Mouse (Mus musculus) forebrain, embryonic 16.5 days (tissue): Measurements from ENCODE around the gene Gm9837. TPM values are rescaled to one million over a fixed set of nuclear protein-coding genes. Genes with fewer than 3 reads are reported as not detected.
A peak's percentile ranks its signal among the peaks of the same experiment; 100 is the strongest.

ENCODE experiments used
- ATAC-seq: fragments of 200-750 bp; cut with Nextera tagmentation; 2 replicates; pipeline ENCODE4 v1.8.0; 2017; ENCODE audit warnings: mild to moderate bottlenecking, moderate library complexity
- H3K27ac ChIP-seq: fragments of 300-500 bp; sonication (generic); 2 replicates; pipeline ENCODE4 v1.5.1; 2014; ENCODE audit warnings: low read length, control low read depth
- H3K27me3 ChIP-seq: fragments of 300-500 bp; sonication (generic); replicated peaks from 2 replicates; pipeline ENCODE4 v1.6.1; 2014; ENCODE audit warnings: low read length; ENCODE audit not compliant: control insufficient read depth, insufficient read depth
- H3K36me3 ChIP-seq: fragments of 300-500 bp; sonication (generic); 2 replicates; pipeline ENCODE4 v1.6.1; 2014; ENCODE audit not compliant: control insufficient read depth, insufficient read depth
- H3K4me1 ChIP-seq: fragments of 300-500 bp; sonication (generic); replicated peaks from 2 replicates; pipeline ENCODE4 v1.6.1; 2014; ENCODE audit warnings: low read length; ENCODE audit not compliant: control insufficient read depth, insufficient read depth
- H3K4me2 ChIP-seq: fragments of 300-500 bp; sonication (generic); 2 replicates; pipeline ENCODE4 v1.6.1; 2014; ENCODE audit warnings: mild to moderate bottlenecking, low read length, control low read depth
- H3K4me3 ChIP-seq: fragments of 300-500 bp; sonication (generic); replicated peaks from 2 replicates; pipeline ENCODE4 v1.5.1; 2014; ENCODE audit warnings: mild to moderate bottlenecking, low read length, control low read depth
- H3K9ac ChIP-seq: fragments of 300-500 bp; sonication (generic); replicated peaks from 2 replicates; pipeline ENCODE4 v1.6.1; 2014; ENCODE audit warnings: low read depth, low read length, control low read depth
- H3K9me3 ChIP-seq: fragments of 300-500 bp; sonication (generic); 2 replicates; pipeline ENCODE4 v1.6.1; 2016; ENCODE audit warnings: low read length; ENCODE audit not compliant: control insufficient read depth
- WGBS: fragments of 180-500 bp; shearing (Covaris S2); extraction: QIAGEN DNeasy Blood & Tissue Kit; methylation state at CpG from one replicate; pipeline ENCODE4 v1.1.7; 2014; 5-methylcytosine and 5-hydroxymethylcytosine counted together
- polyA plus RNA-seq: library from polyadenylated mRNA; unstranded; fragments of >200 nt; fragmentation: Nextera tagmentation; extraction: Ambion mirVana; gene quantifications from 2 replicates; pipeline ENCODE4 v1.2.1, GENCODE M21; 2015

Gene Gm9837
- polyA plus RNA-seq, 1 experiment from 2014 or later: not detected

DNA sequence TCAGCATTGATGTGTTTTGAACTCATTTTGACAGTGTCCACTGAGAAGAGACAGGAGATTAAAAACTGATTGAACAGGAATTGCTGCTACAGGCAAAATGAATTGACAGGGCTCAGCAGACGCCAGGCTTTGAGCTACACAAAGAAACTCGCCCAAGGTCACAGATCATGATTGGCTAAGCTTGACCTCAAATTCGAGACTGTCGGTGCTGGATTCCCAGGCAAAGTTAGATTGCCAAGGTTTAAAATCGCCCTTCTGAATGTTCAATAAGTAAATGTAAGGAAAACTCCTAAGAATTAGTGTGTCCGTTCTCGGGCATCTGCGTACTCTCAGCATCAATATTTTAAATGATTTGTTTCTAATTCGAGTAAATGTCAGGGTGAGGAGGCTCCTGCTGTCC, 19.1 kb upstream of the Gm9837 start:
- no peak for ATAC-seq
- no peak overlapping the region for H3K9ac ChIP-seq
- no peak overlapping the region for H3K4me3 ChIP-seq
- no peaks in the 10 kb centered on the region for H3K36me3 ChIP-seq
- no peaks in the 10 kb centered on the region; the same call in 1 of the 2 replicates for H3K27me3 ChIP-seq
- peaks cover 4% of the 10 kb centered on the region; the same call in 1 of the 2 replicates for H3K4me1 ChIP-seq
- H3K27ac ChIP-seq: no peak overlapping the region
- H3K4me2 ChIP-seq: no peak overlapping the region
- WGBS: 61% methylated on average over 9 of the region's 9 CpGs
- no peaks in the 10 kb centered on the region for H3K9me3 ChIP-seq

DNA sequence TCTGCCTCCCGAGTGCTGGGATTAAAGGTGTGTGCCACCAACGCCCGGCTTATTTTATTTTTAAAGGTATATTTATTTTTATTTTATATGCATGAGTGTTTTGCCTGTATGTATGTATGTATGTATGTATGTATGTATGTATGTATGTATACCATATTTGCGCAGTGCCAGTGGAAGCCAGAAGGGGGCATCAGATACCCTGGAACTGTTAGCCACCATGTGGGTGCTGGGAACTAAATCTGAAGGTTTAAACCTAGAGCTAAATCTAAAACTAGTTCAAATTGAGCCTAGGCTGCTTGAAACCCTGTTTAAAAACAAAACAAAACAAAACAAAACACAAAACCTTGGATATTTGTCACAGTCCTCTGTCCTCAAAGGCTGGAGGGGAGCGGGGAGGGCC, 18.7 kb upstream of the Gm9837 start:
- H3K4me1 ChIP-seq: peaks cover 4% of the 10 kb centered on the region; the same call in 1 of the 2 replicates
- no peaks in the 10 kb centered on the region for H3K36me3 ChIP-seq
- no peak overlapping the region for H3K4me3 ChIP-seq
- no peak overlapping the region for H3K4me2 ChIP-seq
- no peaks in the 10 kb centered on the region; the same call in 1 of the 2 replicates for H3K27me3 ChIP-seq
- H3K9ac ChIP-seq: no peak overlapping the region
- H3K27ac ChIP-seq: no peak overlapping the region
- H3K9me3 ChIP-seq: no peaks in the 10 kb centered on the region
- 93% methylated on average over 5 of the region's 5 CpGs for WGBS
- no peak for ATAC-seq

DNA sequence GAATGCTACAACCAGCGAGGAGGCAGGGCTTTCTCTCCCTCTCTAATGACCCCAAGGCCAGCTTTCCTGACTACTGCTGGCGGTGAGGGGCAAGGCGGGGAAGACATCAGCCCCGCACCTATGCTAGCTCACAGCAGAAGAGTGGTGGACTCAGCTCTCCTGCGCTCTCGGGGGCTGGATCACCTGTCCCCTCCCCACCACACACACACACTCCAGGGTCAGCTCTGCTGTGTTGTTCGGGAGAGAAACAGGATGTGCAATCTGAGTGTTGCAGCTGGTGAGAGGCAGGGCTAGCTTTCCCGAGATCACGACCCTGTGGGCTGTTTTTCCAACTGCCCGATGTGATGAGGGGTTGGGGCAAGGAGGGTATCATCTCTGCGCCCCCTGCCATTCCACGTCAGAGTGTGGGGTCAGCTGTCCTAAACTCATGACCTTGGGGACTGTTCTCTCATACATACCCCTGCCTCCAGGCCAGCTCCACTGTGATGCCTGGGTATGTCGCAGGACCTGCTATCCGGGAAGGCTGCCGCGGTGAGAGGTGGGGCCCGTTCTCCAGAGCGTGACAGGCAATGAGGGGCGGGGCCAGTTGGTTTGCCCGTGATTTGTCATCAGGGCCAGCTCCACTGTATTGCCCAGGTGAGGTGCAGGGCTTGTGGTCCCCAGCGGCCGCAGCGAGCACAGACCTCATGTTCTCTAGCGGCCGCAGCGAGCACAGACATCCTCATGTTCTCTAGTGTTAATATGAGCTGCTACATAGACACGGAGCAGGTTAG, 16.7 kb upstream of the Gm9837 start:
- Histone ChIP-seq H3K4me3 (peak overlapping the region; percentile 15; the same call in 1 of the 2 replicates), H3K27me3 (no peaks in the 10 kb centered on the region; the same call in 1 of the 2 replicates), H3K27ac (no peak overlapping the region), H3K36me3 (no peaks in the 10 kb centered on the region), H3K9ac (peak overlapping the region; percentile 26; the same call in 1 of the 2 replicates), H3K4me1 (peaks cover 4% of the 10 kb centered on the region; the same call in 1 of the 2 replicates), H3K9me3 (no peaks in the 10 kb centered on the region), H3K4me2 (peak overlapping the region; percentile 44)
- WGBS: 17% methylated on average over 27 of the region's 27 CpGs
- ATAC-seq: no peak

DNA sequence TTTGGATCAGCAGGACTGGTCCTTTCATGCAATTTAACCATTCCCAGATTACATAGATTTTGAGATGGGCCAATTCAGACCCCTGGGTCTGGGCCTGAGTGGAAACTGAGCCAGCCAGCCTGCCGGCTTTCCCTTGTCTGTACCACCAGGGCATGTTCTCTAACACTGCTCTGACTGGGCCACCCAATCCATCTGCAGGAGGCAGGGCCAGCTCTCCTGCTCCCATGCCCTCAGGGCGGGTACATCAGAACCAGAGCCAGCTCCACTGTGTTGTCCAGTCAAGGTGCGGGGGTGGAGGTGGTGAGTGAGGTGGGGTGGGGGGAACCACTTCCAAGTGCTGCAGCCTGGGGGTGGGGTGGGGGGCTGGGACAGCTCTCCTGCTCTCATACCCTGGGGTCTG, 16.1 kb upstream of the Gm9837 start:
- ATAC-seq: no peak
- H3K27me3 ChIP-seq: peaks cover 2% of the 10 kb centered on the region; the same call in 1 of the 2 replicates
- H3K27ac ChIP-seq: no peak overlapping the region
- no peaks in the 10 kb centered on the region; the same call in 1 of the 2 replicates for H3K4me1 ChIP-seq
- 78% methylated on average over 3 of the region's 3 CpGs for WGBS
- no peak overlapping the region for H3K4me2 ChIP-seq
- no peak overlapping the region for H3K4me3 ChIP-seq
- H3K9me3 ChIP-seq: no peaks in the 10 kb centered on the region
- no peaks in the 10 kb centered on the region for H3K36me3 ChIP-seq
- H3K9ac ChIP-seq: no peak overlapping the region

DNA sequence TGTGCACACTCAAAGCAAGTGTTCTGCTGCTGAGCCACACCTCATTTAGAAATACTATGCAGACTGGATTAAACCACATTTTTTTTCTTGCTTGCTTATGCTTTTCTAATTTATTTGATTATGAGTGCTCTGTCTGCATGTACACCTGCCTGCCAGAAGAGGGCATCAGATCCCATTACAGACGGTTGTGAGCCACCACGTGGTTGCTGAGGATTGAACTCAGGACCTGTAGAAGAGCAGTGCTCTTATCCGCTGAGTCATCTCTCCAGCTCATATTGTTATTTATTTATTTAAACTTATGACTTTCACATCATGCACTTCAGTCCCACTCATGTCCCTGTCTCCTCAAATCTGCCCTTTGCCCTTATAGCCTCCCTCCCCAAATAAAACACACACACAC, 15.4 kb upstream of the Gm9837 start:
- Histone ChIP-seq H3K27me3 (peaks cover 4% of the 10 kb centered on the region), H3K9me3 (no peaks in the 10 kb centered on the region), H3K36me3 (no peaks in the 10 kb centered on the region), H3K4me2 (no peak overlapping the region), H3K9ac (no peak overlapping the region), H3K27ac (no peak overlapping the region), H3K4me3 (no peak overlapping the region), H3K4me1 (no peaks in the 10 kb centered on the region; the same call in 1 of the 2 replicates)
- no peak for ATAC-seq
- WGBS: 49% methylated on average over 3 of the region's 3 CpGs

DNA sequence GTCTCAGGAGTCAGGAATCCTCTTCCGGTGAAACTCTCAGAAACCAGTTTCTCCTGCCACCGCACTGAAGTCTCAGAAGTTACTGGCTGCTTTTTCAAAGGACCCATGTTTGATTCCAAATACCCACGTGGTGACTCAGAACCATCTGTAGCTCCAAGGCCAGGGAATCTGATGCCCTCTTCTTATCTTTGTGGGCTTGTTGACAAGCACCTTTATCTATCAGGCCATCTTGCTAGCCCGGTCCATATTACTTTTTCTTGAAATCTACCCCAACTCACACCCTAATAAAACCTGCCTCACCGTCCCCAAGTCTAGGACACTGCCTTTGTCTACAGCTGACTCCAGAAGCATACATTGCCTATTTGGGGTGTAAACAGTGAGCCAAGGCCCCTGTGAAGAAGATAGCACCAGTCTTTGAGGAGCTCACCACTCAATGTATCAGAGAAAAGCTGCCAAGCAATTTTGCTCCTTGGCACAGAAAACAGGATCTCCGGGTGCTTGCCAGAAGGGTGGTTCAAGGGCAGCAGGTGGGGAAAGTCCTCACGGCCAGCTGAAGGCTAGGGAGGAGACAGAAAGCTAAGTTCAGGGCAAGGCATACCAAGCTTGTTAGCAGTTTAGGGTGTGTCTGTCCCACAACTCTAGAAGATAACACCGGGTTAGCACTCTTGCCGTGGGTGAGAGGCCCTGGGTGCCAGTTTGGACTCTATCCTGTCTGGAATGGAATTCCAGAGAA, 13.0 kb upstream of the Gm9837 start:
- WGBS: 77% methylated on average over 9 of the region's 9 CpGs
- no peak for ATAC-seq
- H3K27me3 ChIP-seq: peaks cover 27% of the 10 kb centered on the region

DNA sequence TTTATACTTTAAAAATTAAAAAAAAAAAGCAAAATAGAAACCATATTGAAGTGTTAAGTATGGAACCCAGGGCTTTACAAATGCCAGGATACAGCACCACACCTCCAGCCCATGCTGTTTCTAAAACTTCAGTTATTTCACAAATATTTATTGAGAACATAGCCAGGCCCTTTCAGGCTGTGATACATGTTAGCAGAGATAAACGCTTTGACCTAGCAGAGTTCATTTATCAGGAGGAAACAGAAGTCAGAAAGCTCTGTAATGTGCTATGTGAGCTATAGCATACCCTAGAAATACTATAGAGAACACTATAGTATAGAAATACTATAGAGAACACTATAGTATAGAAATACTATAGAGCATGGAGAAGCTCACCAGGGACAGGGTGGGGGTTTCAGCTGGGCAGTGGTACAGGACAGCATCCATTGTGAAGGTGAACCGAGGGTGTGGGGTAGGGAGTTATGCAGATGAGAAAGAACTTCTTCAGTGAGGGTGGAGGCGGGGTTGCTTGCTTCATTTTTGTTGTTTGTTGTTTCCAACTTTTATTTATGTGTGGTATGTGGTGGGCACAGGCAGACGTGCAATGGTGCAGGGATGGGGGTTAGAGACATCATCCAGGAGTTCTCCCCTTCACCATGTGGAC, 10.9 kb upstream of the Gm9837 start:
- H3K4me2 ChIP-seq: no peak overlapping the region
- H3K4me1 ChIP-seq: peaks cover 19% of the 10 kb centered on the region
- peaks cover 5% of the 10 kb centered on the region; the same call in 1 of the 2 replicates for H3K9me3 ChIP-seq
- H3K9ac ChIP-seq: no peak overlapping the region
- WGBS: 73% methylated on average over 4 of the region's 4 CpGs
- peaks cover 33% of the 10 kb centered on the region for H3K27me3 ChIP-seq
- H3K4me3 ChIP-seq: no peak overlapping the region
- H3K27ac ChIP-seq: no peak overlapping the region
- no peak for ATAC-seq
- no peaks in the 10 kb centered on the region for H3K36me3 ChIP-seq

More for the DNA sequence above, 13.0 kb upstream of the Gm9837 start:
- H3K9me3 ChIP-seq: peaks cover 5% of the 10 kb centered on the region; the same call in 1 of the 2 replicates
- no peak overlapping the region for H3K4me2 ChIP-seq
- no peaks in the 10 kb centered on the region for H3K36me3 ChIP-seq
- no peak overlapping the region for H3K4me3 ChIP-seq
- H3K9ac ChIP-seq: no peak overlapping the region
- peaks cover 18% of the 10 kb centered on the region for H3K4me1 ChIP-seq
- H3K27ac ChIP-seq: no peak overlapping the region

DNA sequence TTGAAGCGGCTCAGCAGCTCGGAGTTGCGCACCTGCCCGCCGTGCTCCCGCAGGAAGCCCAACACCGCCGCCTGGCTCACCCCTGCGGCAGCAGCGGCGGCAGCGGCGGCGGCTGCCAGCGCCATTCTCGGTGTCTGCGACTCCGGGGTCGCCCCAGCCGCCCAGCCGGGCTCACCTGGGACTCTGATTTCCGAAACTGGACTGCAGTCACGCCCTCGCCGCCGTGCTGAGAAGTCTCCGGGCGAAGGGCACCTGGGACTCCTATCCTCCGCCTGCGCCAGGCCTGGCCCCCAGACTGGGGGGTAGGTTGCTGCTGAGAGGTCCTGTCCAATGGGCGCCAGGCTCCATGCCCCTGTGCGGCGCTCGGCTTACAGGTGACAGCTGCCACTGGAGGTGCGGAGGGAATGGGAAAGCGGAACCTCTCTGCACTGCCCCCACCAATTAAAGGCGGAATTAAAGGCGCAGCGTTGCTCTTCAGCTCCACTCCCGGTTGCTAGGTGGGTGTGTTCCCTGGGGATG, 9.6 kb upstream of the Gm9837 start, which contains the start of the genes Gm9945 and Sowaha:
TSS of gene Gm9945 (plus strand) at position 384 of the 519 bp plus-strand sequence.
TSS of gene Sowaha (minus strand) at position 492 of the 519 bp plus-strand sequence.
- H3K4me2 ChIP-seq: peak within 1 kb of the TSS; percentile 69
- H3K27ac ChIP-seq: no peak within 1 kb of the TSS
- WGBS: 2% methylated on average over 40 of the region's 40 CpGs
- H3K27me3 ChIP-seq: peaks cover 33% of the 10 kb centered on the region
- H3K4me1 ChIP-seq: peaks cover 31% of the 10 kb centered on the region
- no peaks in the 10 kb centered on the region for H3K36me3 ChIP-seq
- peaks cover 5% of the 10 kb centered on the region; the same call in 1 of the 2 replicates for H3K9me3 ChIP-seq
- peak; percentile 49 for ATAC-seq
- H3K9ac ChIP-seq: peak within 1 kb of the TSS; percentile 52
- peak within 1 kb of the TSS; percentile 51 for H3K4me3 ChIP-seq
